Mouse (Mus musculus): Measurements from ENCODE around the gene Chaf1b. TPM values are rescaled to one million over a fixed set of nuclear protein-coding genes. Genes with fewer than 3 reads are reported as not detected.

Gene Chaf1b
- polyA plus RNA-seq (2014; fragmentation: Illumina TruSeq; extraction: RNeasy Lipid Tissue Mini Kit (QIAGEN cat#74804); ENCODE audit: low read depth, low replicate concordance): 6.4 TPM

GRCm38 (mm10) chr16:93883423-93884085 is at the start of gene Chaf1b:
TSS of gene Chaf1b (plus strand) at chr16:93883901.

Other genes starting within 250 kb of the Chaf1b start
- gene Cbr3, start 200.7 kb upstream of the Chaf1b start, polyA plus RNA-seq (2014; fragmentation: Illumina TruSeq; extraction: RNeasy Lipid Tissue Mini Kit (QIAGEN cat#74804); ENCODE audit: low read depth, low replicate concordance): 0.31 TPM
- 6.0 TPM for gene Dop1b, start 172.0 kb upstream of the Chaf1b start, polyA plus RNA-seq (2014; fragmentation: Illumina TruSeq; extraction: RNeasy Lipid Tissue Mini Kit (QIAGEN cat#74804); ENCODE audit: low read depth, low replicate concordance)
- gene Morc3, start 51.8 kb upstream of the Chaf1b start, polyA plus RNA-seq (2014; fragmentation: Illumina TruSeq; extraction: RNeasy Lipid Tissue Mini Kit (QIAGEN cat#74804); ENCODE audit: low read depth, low replicate concordance): 115 TPM
- not detected for gene Cldn14, start 124.9 kb downstream of the Chaf1b start, polyA plus RNA-seq (2014; fragmentation: Illumina TruSeq; extraction: RNeasy Lipid Tissue Mini Kit (QIAGEN cat#74804); ENCODE audit: low read depth, low replicate concordance)
- gene Sim2, start 201.0 kb downstream of the Chaf1b start, polyA plus RNA-seq (2014; fragmentation: Illumina TruSeq; extraction: RNeasy Lipid Tissue Mini Kit (QIAGEN cat#74804); ENCODE audit: low read depth, low replicate concordance): not detected

Measured in testis, adult 10 weeks (tissue).